Mouse (Mus musculus) liver, embryonic 13.5 days (tissue): ENCODE results near the gene Tmem114. TPM values are rescaled to one million over a fixed set of nuclear protein-coding genes. Genes with fewer than 3 reads are reported as not detected.

ENCODE experiments used
- ATAC-seq: fragments of 200-750 bp; cut with Nextera tagmentation; 2 replicates; pipeline ENCODE4 v1.8.0; 2017; ENCODE audit warnings: low read depth, mild to moderate bottlenecking, moderate number of reproducible peaks, moderate library complexity
- DNase-seq: peaks from one replicate; pipeline ENCODE4 v3.0.0; 2022
- H3K27ac ChIP-seq: fragments of 300-500 bp; sonication (generic); 2 replicates; pipeline ENCODE4 v1.5.1; 2015; ENCODE audit warnings: moderate library complexity, mild to moderate bottlenecking, inconsistent platforms
- H3K27me3 ChIP-seq: fragments of 300-500 bp; sonication (generic); 2 replicates; pipeline ENCODE4 v1.6.1; 2015; ENCODE audit warnings: mild to moderate bottlenecking, inconsistent platforms
- H3K36me3 ChIP-seq: fragments of 300-500 bp; sonication (generic); 2 replicates; pipeline ENCODE4 v1.6.1; 2015; ENCODE audit warnings: mild to moderate bottlenecking, inconsistent platforms
- H3K4me1 ChIP-seq: fragments of 300-500 bp; sonication (generic); replicated peaks from 2 replicates; pipeline ENCODE4 v1.6.1; 2015; ENCODE audit warnings: inconsistent platforms
- H3K4me2 ChIP-seq: fragments of 300-500 bp; sonication (generic); 2 replicates; pipeline ENCODE4 v1.6.1; 2015; ENCODE audit warnings: inconsistent platforms, mild to moderate bottlenecking, moderate library complexity
- H3K4me3 ChIP-seq: fragments of 300-500 bp; sonication (generic); replicated peaks from 2 replicates; pipeline ENCODE4 v1.5.1; 2015; ENCODE audit warnings: mild to moderate bottlenecking, inconsistent platforms
- H3K9ac ChIP-seq: fragments of 300-500 bp; sonication (generic); 2 replicates; pipeline ENCODE4 v1.6.1; 2015; ENCODE audit warnings: mild to moderate bottlenecking, inconsistent platforms
- H3K9me3 ChIP-seq: fragments of 300-500 bp; sonication (generic); replicated peaks from 2 replicates; pipeline ENCODE4 v1.6.1; 2016; ENCODE audit warnings: inconsistent platforms
- WGBS: fragments of 180-500 bp; shearing (Covaris S2); methylation state at CpG from one replicate; pipeline ENCODE4 v1.1.7; 2015; ENCODE audit not compliant: insufficient replicate concordance; 5-methylcytosine and 5-hydroxymethylcytosine counted together
- polyA plus RNA-seq: library from polyadenylated mRNA; unstranded; fragments of >200 nt; fragmentation: Nextera tagmentation; extraction: Ambion mirVana; gene quantifications from 2 replicates; pipeline ENCODE4 v1.2.1, GENCODE M21; 2015

Tmem114 gene
- not detected in 2 replicates for polyA plus RNA-seq

DNA sequence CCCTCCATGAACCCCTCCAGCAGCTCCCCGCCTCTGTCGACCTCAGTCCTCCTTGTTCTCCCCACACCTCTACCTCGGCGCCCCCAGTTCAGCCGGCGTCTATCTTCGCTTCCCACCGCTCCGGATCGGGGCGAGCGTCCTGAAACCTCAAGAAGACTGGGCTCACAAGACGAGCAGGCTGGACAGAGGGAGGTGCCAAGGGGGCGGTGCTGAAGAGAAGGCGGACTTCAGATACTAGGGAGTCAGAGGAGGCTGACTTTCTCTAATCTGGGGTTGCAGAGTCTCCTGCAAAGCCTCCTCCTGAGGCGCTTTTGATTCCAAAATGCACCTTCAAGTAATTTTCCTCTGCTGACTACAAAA is at the start of gene Tmem114:
Gene Tmem114, minus strand, starts transcription at position 166 of the 360 bp plus-strand sequence.
- no peak for DNase-seq
- peaks cover 59% of the 10 kb centered on the region for H3K27me3 ChIP-seq

DNA sequence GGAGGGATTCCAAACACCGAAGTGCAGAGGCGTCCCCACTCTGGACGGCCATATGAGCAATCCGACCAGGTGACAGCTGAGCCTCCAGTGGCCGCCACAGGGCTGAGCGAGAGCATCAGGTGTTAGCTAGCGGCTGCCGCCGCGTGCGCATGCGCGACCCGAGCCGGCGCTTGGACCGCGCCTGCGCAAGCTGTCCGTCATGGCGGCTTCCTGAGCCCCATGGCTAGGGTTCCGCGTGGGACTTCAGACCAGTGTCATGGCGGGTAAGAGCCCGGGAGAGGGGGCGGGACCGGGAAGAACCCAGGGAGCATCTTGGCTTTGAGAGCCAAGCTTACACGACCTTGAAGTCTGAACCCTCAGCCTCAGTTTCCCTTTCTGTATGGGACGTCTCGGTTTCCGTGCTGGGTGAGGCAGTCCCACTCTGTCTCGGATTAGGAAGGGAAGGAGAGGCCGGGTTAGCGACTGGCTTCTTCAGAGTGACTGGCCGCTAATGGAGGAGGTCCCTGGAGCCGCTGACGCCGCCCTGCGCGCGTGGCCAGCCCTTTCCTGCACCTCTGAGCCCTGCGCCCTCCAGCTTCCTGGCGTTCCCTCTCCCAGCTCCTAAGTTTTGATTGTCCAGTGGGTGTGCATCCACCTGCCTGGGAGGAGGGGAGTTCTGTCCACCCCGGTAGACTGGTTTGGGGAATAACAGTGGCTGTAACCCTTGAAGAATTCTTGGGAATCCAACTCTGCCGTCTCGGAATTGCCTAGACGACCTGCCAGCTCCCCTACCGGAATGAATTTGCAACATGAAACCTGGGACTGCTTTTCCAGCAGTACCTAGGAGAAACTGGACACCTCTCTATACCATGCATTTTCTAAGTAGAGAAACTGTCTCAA is 45.9 kb upstream of the Tmem114 start, which contains the start of gene Mettl22:
Gene Mettl22, plus strand, starts transcription at position 186 of the 879 bp plus-strand sequence.
- H3K9me3 ChIP-seq, result no peaks in the 10 kb centered on the region
- H3K9ac ChIP-seq, result peak within 1 kb of the TSS; percentile 81
- peak within 1 kb of the TSS; percentile 86 for H3K4me2 ChIP-seq
- peak within 1 kb of the TSS; percentile 78 for H3K4me3 ChIP-seq
- under 1% methylated on average over 48 of the region's 48 CpGs for WGBS
- H3K27ac ChIP-seq, result peak within 1 kb of the TSS; percentile 73
- H3K27me3 ChIP-seq, result no peaks in the 10 kb centered on the region
- peak; percentile 98 for ATAC-seq
- peaks cover 4% of the 10 kb centered on the region; the same call in 1 of the 2 replicates for H3K36me3 ChIP-seq
- DNase-seq, result peak; percentile 86
- peaks cover 20% of the 10 kb centered on the region for H3K4me1 ChIP-seq

More for the DNA sequence above, at the start of gene Tmem114:
- Histone ChIP-seq H3K4me2 (peak within 1 kb of the TSS; percentile 28; the same call in 1 of the 2 replicates), H3K27ac (no peak within 1 kb of the TSS), H3K9me3 (no peaks in the 10 kb centered on the region), H3K4me1 (no peaks in the 10 kb centered on the region), H3K36me3 (no peaks in the 10 kb centered on the region), H3K4me3 (no peak within 1 kb of the TSS; the same call in 1 of the 2 replicates), H3K9ac (no peak within 1 kb of the TSS)
- 4% methylated on average over 16 of the region's 16 CpGs for WGBS
- no peak for ATAC-seq

DNA sequence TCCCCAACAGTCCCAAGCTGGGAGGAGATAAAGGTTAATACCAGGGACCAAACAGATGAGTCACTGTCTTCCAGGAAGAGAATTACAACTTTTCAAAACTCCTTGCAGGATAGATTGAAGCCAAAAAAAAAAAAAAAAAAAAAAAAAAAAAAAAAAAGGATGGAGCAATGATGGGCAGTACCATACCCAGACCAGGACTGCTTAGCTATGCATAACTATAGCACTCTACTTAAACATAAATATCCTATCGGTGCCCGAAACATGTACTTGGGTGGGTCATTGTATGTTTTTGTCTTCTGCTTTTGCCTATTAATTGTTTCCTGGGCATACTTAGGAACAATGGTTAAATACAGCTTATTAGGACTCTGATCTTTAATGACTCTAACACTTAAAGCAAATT is 45.2 kb upstream of the Tmem114 start:
- Histone ChIP-seq H3K4me2 (peak overlapping the region; percentile 86), H3K9me3 (no peaks in the 10 kb centered on the region), H3K4me1 (peaks cover 20% of the 10 kb centered on the region), H3K27me3 (no peaks in the 10 kb centered on the region), H3K36me3 (peaks cover 4% of the 10 kb centered on the region; the same call in 1 of the 2 replicates), H3K9ac (no peak overlapping the region), H3K27ac (no peak overlapping the region), H3K4me3 (peak overlapping the region; percentile 78)
- ATAC-seq, result no peak
- WGBS, result 74% methylated on average over 2 of the region's 2 CpGs
- DNase-seq, result no peak

DNA sequence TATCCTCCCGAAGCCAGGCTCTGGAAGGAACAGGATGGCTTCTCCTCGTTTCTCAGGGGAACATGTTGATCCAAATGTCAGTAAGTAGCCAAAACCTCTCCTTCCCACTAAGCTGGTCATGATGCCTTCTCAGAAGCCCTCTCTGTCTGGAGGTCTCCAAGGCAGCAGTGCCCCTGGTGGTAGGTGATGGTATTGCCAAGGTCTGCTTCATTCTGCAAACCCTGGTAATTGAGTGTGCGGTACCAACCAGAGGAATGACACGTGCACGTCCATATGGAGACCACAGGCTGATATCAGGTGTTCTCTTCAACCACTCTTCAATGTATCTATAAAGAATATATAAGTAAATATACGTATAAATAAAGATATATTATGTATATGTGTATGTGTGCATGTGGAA is 34.2 kb upstream of the Tmem114 start:
- Histone ChIP-seq H3K4me3 (no peak overlapping the region), H3K9me3 (no peaks in the 10 kb centered on the region), H3K27me3 (no peaks in the 10 kb centered on the region), H3K27ac (no peak overlapping the region), H3K9ac (no peak overlapping the region), H3K36me3 (no peaks in the 10 kb centered on the region), H3K4me2 (no peak overlapping the region), H3K4me1 (no peaks in the 10 kb centered on the region)
- 19% methylated on average over 6 of the region's 6 CpGs for WGBS
- no peak for ATAC-seq
- DNase-seq, result peak; percentile 46

DNA sequence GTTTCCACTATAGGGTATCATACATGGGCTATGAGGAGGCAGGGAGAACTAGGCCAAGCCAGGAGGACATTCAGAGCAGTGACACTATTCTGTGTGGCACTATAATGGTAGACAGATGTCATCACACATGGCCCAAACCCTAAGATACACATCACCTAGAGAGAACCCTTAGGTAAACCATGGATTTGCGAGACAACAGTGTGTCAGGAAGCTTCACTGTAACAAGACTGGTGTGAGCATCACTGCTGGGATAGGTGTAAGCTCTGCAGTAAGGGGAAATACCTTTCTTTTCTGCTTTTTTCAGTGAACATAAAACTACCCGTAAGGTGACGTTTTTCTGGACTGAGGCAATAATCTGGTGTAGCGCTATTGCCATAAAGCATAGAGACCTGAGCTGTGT is 33.5 kb upstream of the Tmem114 start:
- ATAC-seq (no peak), DNase-seq (no peak)
- Histone ChIP-seq H3K9me3 (no peaks in the 10 kb centered on the region), H3K4me3 (no peak overlapping the region), H3K27me3 (no peaks in the 10 kb centered on the region), H3K9ac (no peak overlapping the region), H3K27ac (no peak overlapping the region), H3K36me3 (no peaks in the 10 kb centered on the region), H3K4me2 (no peak overlapping the region), H3K4me1 (no peaks in the 10 kb centered on the region)
- WGBS, result 71% methylated on average over 4 of the region's 4 CpGs

DNA sequence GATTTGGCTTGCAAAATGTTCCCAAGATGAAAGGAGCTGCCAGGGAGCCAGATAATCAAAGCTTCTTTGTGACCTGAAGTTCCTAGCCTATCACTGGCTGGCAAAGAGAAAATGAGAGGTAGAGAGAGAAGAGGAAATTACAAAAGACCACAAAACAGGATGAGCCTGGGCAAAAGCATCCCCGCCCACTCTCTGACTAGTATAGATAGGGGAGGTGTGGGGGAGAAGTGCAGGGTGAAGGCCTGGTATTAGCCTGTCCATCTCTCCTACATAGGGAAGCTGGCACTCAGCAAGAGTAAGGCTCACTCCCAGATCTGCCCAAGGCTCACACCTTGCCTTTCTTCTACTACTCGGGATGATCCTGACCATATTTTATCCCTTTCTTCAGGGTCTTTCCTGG is 30.3 kb upstream of the Tmem114 start:
- no peaks in the 10 kb centered on the region for H3K36me3 ChIP-seq
- ATAC-seq (0 out of 2 replicates have a peak, but pooled peaks have one; percentile 31), DNase-seq (no peak)
- H3K27ac ChIP-seq, result no peak overlapping the region
- WGBS, result 10% methylated on average over 2 of the region's 2 CpGs
- no peak overlapping the region for H3K9ac ChIP-seq
- no peaks in the 10 kb centered on the region for H3K9me3 ChIP-seq
- H3K4me3 ChIP-seq, result no peak overlapping the region
- H3K4me1 ChIP-seq, result no peaks in the 10 kb centered on the region
- H3K4me2 ChIP-seq, result no peak overlapping the region
- H3K27me3 ChIP-seq, result no peaks in the 10 kb centered on the region

DNA sequence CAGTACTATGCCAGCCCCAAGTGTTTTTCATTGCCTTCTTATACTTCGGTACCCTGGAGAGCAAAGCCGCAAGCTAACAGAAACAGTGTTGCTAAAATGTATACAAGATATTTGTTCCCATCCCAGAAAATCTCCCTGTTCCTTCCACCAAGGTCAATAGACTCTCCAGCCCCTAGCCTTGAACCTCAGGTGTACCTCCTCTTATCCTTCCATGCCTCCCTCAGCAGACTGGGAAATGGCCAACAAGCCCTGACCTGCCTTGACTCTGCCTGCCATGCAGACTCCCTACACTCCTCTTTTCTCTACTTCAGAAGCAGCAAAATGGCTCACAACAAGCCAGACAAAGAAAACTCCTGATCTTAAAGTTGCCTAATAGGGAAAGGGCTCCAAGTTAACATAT is 28.4 kb upstream of the Tmem114 start:
- Histone ChIP-seq H3K4me3 (no peak overlapping the region), H3K4me2 (no peak overlapping the region), H3K9me3 (no peaks in the 10 kb centered on the region), H3K9ac (no peak overlapping the region), H3K4me1 (no peaks in the 10 kb centered on the region), H3K27ac (no peak overlapping the region), H3K27me3 (no peaks in the 10 kb centered on the region), H3K36me3 (no peaks in the 10 kb centered on the region)
- ATAC-seq, result no peak
- WGBS, result 91% methylated on average over 2 of the region's 2 CpGs
- no peak for DNase-seq

DNA sequence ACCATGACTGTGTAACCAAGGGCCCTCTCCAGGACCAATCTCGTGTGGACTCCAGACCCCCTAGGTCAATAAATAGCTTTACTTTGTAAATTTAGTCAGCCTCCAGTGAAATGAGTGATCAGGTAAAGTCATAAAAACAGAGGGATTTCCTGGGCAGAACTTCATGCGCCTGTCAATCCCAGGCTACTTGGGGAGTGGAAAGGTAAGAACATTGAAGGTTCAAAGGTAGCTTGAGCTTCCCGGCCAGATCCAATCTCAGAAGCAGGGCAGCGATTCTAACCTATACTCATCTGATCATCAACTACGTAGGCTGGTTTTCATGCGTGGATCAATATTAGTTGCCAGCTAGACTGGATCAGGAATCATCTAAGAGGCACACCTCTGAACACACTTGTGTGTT is 21.3 kb upstream of the Tmem114 start:
- Histone ChIP-seq H3K4me1 (no peaks in the 10 kb centered on the region), H3K27ac (no peak overlapping the region), H3K4me2 (no peak overlapping the region), H3K27me3 (no peaks in the 10 kb centered on the region), H3K4me3 (no peak overlapping the region), H3K9ac (no peak overlapping the region), H3K9me3 (no peaks in the 10 kb centered on the region), H3K36me3 (no peaks in the 10 kb centered on the region)
- DNase-seq (no peak), ATAC-seq (no peak)
- WGBS, result 68% methylated on average over 6 of the region's 6 CpGs

DNA sequence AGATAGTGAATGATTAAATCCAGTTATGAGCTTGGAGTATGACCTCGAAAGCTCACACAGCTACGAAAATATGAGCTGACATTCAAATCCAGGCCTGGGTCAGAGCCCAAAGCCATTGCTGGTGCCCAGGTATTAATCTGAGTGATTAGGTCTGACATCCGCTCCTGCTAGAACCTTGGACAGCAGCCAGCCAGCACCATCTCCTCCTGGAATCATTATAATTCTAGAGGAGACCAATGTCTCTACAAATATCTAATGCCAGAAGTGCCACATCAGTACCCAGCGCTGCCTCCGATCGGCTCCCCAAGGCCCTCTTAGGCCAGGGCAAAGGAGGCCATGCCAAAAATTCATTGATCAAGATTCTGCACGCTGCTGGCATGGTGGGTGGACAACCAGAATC is 20.0 kb upstream of the Tmem114 start:
- DNase-seq, result no peak
- no peak for ATAC-seq
- Histone ChIP-seq H3K9ac (no peak overlapping the region), H3K4me2 (no peak overlapping the region), H3K4me1 (no peaks in the 10 kb centered on the region), H3K27me3 (no peaks in the 10 kb centered on the region), H3K27ac (no peak overlapping the region), H3K36me3 (no peaks in the 10 kb centered on the region), H3K9me3 (no peaks in the 10 kb centered on the region), H3K4me3 (no peak overlapping the region)
- WGBS, result 59% methylated on average over 7 of the region's 7 CpGs

DNA sequence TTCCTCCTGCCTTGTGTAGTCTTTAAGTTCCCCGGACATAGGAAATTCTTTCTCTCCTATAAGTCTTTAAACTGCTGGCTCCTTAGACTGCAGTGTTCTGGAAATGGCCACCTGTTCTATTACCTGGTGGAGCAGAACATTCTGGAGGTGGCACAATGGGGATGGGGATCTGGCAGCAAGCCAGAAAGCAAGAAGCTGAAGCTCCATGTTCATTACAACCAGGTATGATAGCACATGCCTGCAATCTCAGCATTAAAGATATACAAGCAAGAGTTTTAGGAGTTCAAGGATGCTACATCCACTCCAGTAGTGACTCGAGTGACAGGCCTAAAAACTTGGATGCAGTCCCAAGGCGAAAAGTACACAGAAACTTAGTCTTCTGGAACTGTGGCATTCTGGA is 7.7 kb upstream of the Tmem114 start:
- no peaks in the 10 kb centered on the region for H3K36me3 ChIP-seq
- 0 out of 2 replicates have a peak, but pooled peaks cover under 1% of the 10 kb centered on the region for H3K27me3 ChIP-seq
- no peak for DNase-seq
- no peaks in the 10 kb centered on the region for H3K9me3 ChIP-seq
- H3K27ac ChIP-seq, result no peak overlapping the region
- WGBS, result 55% methylated on average over 3 of the region's 3 CpGs
- no peak overlapping the region for H3K9ac ChIP-seq
- no peak overlapping the region for H3K4me3 ChIP-seq
- no peak overlapping the region for H3K4me2 ChIP-seq
- no peak for ATAC-seq
- no peaks in the 10 kb centered on the region for H3K4me1 ChIP-seq

DNA sequence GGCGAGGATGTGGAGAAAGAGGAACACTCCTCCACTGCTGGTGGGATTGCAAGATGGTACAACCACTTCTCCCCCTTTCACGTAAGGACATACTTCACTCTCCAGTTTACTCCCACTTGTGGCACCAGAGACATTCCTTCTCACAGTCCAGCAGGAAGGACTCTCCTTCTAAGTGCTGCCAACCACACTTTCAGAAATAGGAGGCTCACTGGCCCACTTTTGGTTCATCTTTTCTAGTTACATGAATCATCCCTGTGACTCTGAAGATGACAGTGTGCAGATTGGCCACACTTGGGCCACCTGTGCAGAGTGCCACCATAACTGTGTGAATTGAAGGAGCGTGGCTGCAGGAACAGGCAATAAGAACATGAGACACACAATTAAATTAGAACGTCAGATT is 4.6 kb upstream of the Tmem114 start:
- Histone ChIP-seq H3K4me1 (no peaks in the 10 kb centered on the region), H3K4me2 (no peak overlapping the region), H3K36me3 (no peaks in the 10 kb centered on the region), H3K9me3 (no peaks in the 10 kb centered on the region), H3K27ac (no peak overlapping the region), H3K9ac (no peak overlapping the region), H3K27me3 (peaks cover 29% of the 10 kb centered on the region), H3K4me3 (no peak overlapping the region)
- DNase-seq, result no peak
- ATAC-seq, result no peak
- 60% methylated on average over 4 of the region's 4 CpGs for WGBS

DNA sequence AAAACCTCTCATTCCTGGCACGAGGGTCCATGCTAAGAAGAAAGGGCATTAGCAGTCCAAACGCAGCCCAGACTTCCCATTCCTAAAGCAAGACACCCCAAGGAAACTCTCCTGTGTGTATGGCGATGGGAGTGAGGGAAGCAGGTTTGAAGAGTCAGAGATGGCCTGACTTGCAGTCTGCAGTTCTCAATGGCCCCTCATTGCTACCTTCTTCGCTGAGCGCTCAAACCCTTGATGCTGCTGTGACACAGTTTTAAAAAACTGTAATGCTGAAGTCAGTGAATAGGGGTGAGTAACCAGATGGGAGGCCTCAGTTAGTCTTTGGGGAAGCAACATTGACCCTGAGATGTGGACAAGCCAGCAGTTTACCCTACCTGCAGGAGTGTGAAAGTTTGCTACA is 800 bp upstream of the Tmem114 start:
- WGBS, result 59% methylated on average over 5 of the region's 5 CpGs
- no peak for DNase-seq
- H3K4me3 ChIP-seq, result no peak overlapping the region

More for the DNA sequence above, 800 bp upstream of the Tmem114 start:
- Histone ChIP-seq H3K4me1 (no peaks in the 10 kb centered on the region), H3K9ac (no peak overlapping the region), H3K9me3 (no peaks in the 10 kb centered on the region), H3K4me2 (no peak overlapping the region), H3K27ac (no peak overlapping the region), H3K27me3 (peaks cover 59% of the 10 kb centered on the region), H3K36me3 (no peaks in the 10 kb centered on the region)
- ATAC-seq, result no peak
